Mouse (Mus musculus) midbrain, embryonic 15.5 days (tissue): ENCODE data around the gene Mmp9. TPM values are rescaled to one million over a fixed set of nuclear protein-coding genes. Genes with fewer than 3 reads are reported as not detected.

Experiments
- ATAC-seq: fragments of 200-750 bp; cut with Nextera tagmentation; replicated peaks from 2 replicates; pipeline ENCODE4 v1.8.0; 2017; ENCODE audit warnings: moderate TSS enrichment
- H3K27ac ChIP-seq: fragments of 300-500 bp; sonication (generic); 2 replicates; pipeline ENCODE4 v1.5.1; 2015; ENCODE audit warnings: mild to moderate bottlenecking, inconsistent platforms
- H3K27me3 ChIP-seq: fragments of 300-500 bp; sonication (generic); replicated peaks from 2 replicates; pipeline ENCODE4 v1.6.1; 2015; ENCODE audit warnings: inconsistent platforms
- H3K36me3 ChIP-seq: fragments of 300-500 bp; sonication (generic); replicated peaks from 2 replicates; pipeline ENCODE4 v1.6.1; 2015; ENCODE audit warnings: inconsistent platforms
- H3K4me1 ChIP-seq: fragments of 300-500 bp; sonication (generic); 2 replicates; pipeline ENCODE4 v1.6.1; 2015; ENCODE audit warnings: inconsistent platforms
- H3K4me2 ChIP-seq: fragments of 300-500 bp; sonication (generic); 2 replicates; pipeline ENCODE4 v1.6.1; 2015; ENCODE audit warnings: inconsistent platforms, mild to moderate bottlenecking, moderate library complexity
- H3K4me3 ChIP-seq: fragments of 300-500 bp; sonication (generic); 2 replicates; pipeline ENCODE4 v1.5.1; 2015; ENCODE audit warnings: mild to moderate bottlenecking, inconsistent platforms
- H3K9ac ChIP-seq: fragments of 300-500 bp; sonication (generic); 2 replicates; pipeline ENCODE4 v1.6.1; 2015; ENCODE audit warnings: mild to moderate bottlenecking, inconsistent platforms
- H3K9me3 ChIP-seq: fragments of 300-500 bp; sonication (generic); 2 replicates; pipeline ENCODE4 v1.6.1; 2016; ENCODE audit warnings: inconsistent platforms
- WGBS: fragments of 180-500 bp; shearing (Covaris S2); methylation state at CpG from one replicate; pipeline ENCODE4 v1.1.7; 2015; ENCODE audit warnings: mixed read lengths; 5-methylcytosine and 5-hydroxymethylcytosine counted together
- polyA plus RNA-seq: library from polyadenylated mRNA; unstranded; fragments of >200 nt; fragmentation: Nextera tagmentation; extraction: Ambion mirVana; gene quantifications from 2 replicates; pipeline ENCODE4 v1.2.1, GENCODE M21; 2015

Gene Mmp9
- polyA plus RNA-seq, 1 experiment from 2014 or later, result 34.3 TPM

- no peak overlapping the region for H3K9ac ChIP-seq
- no peaks in the 10 kb centered on the region for H3K27me3 ChIP-seq
- no peaks in the 10 kb centered on the region for H3K4me1 ChIP-seq
- 80% methylated on average over 6 of the region's 6 CpGs for WGBS
- H3K36me3 ChIP-seq, result peaks cover 15% of the 10 kb centered on the region
- no peaks in the 10 kb centered on the region for H3K9me3 ChIP-seq
- no peak overlapping the region for H3K27ac ChIP-seq
- H3K4me2 ChIP-seq, result no peak overlapping the region
- no peak overlapping the region for H3K4me3 ChIP-seq
- no peak for ATAC-seq
Observed at GRCm38 (mm10) chr2:164985962-164986361, 45.4 kb downstream of the Mmp9 start.

GRCm38 (mm10) chr2:164986371-164987027 lies 45.9 kb downstream of the Mmp9 start:
- Histone ChIP-seq H3K27me3 (no peaks in the 10 kb centered on the region), H3K4me1 (no peaks in the 10 kb centered on the region), H3K4me2 (no peak overlapping the region), H3K36me3 (peaks cover 14% of the 10 kb centered on the region), H3K9ac (no peak overlapping the region), H3K4me3 (no peak overlapping the region), H3K27ac (no peak overlapping the region), H3K9me3 (no peaks in the 10 kb centered on the region)
- no peak for ATAC-seq
- 74% methylated on average over 14 of the region's 14 CpGs for WGBS

GRCm38 (mm10) chr2:164988777-164989176 lies 48.2 kb downstream of the Mmp9 start:
- Histone ChIP-seq H3K4me1 (no peaks in the 10 kb centered on the region), H3K9ac (no peak overlapping the region), H3K36me3 (peaks cover 9% of the 10 kb centered on the region), H3K27ac (no peak overlapping the region), H3K27me3 (no peaks in the 10 kb centered on the region), H3K4me3 (no peak overlapping the region), H3K9me3 (no peaks in the 10 kb centered on the region), H3K4me2 (no peak overlapping the region)
- WGBS, result 58% methylated on average over 13 of the region's 13 CpGs
- no peak for ATAC-seq

GRCm38 (mm10) chr2:164991111-164991510 lies 50.5 kb downstream of the Mmp9 start:
- no peak overlapping the region for H3K4me3 ChIP-seq
- WGBS, result 78% methylated on average over 3 of the region's 3 CpGs
- no peaks in the 10 kb centered on the region for H3K9me3 ChIP-seq
- no peak for ATAC-seq
- no peak overlapping the region for H3K9ac ChIP-seq
- peaks cover 7% of the 10 kb centered on the region for H3K36me3 ChIP-seq
- H3K4me2 ChIP-seq, result no peak overlapping the region
- H3K27me3 ChIP-seq, result no peaks in the 10 kb centered on the region
- H3K4me1 ChIP-seq, result no peaks in the 10 kb centered on the region
- H3K27ac ChIP-seq, result no peak overlapping the region

GRCm38 (mm10) chr2:164991808-164992207 lies 51.2 kb downstream of the Mmp9 start:
- ATAC-seq, result no peak

GRCm38 (mm10) chr2:164994156-164994555 lies 53.6 kb downstream of the Mmp9 start:
- no peak for ATAC-seq
- WGBS, result 90% methylated on average over 11 of the region's 11 CpGs
- peaks cover 19% of the 10 kb centered on the region for H3K4me1 ChIP-seq

More at GRCm38 (mm10) chr2:164991808-164992207, 51.2 kb downstream of the Mmp9 start:
- Histone ChIP-seq H3K9ac (no peak overlapping the region), H3K27me3 (no peaks in the 10 kb centered on the region), H3K4me3 (no peak overlapping the region), H3K36me3 (peaks cover 3% of the 10 kb centered on the region; the same call in 1 of the 2 replicates), H3K27ac (no peak overlapping the region), H3K4me1 (no peaks in the 10 kb centered on the region), H3K4me2 (no peak overlapping the region), H3K9me3 (no peaks in the 10 kb centered on the region)
- WGBS, result 48% methylated on average over 10 of the region's 10 CpGs

GRCm38 (mm10) chr2:164994659-164995428 lies 54.3 kb downstream of the Mmp9 start:
- Histone ChIP-seq H3K27ac (no peak overlapping the region), H3K4me2 (no peak overlapping the region), H3K27me3 (no peaks in the 10 kb centered on the region), H3K4me1 (peaks cover 19% of the 10 kb centered on the region), H3K36me3 (peaks cover 5% of the 10 kb centered on the region; the same call in 1 of the 2 replicates), H3K4me3 (no peak overlapping the region), H3K9me3 (no peaks in the 10 kb centered on the region), H3K9ac (no peak overlapping the region)
- no peak for ATAC-seq
- 60% methylated on average over 21 of the region's 21 CpGs for whole genome bisulfite sequencing

More at GRCm38 (mm10) chr2:164994156-164994555, 53.6 kb downstream of the Mmp9 start:
- H3K36me3 ChIP-seq, result peaks cover 3% of the 10 kb centered on the region; the same call in 1 of the 2 replicates
- no peak overlapping the region for H3K4me3 ChIP-seq
- H3K27ac ChIP-seq, result no peak overlapping the region
- no peaks in the 10 kb centered on the region for H3K9me3 ChIP-seq
- no peak overlapping the region for H3K9ac ChIP-seq
- H3K27me3 ChIP-seq, result no peaks in the 10 kb centered on the region
- H3K4me2 ChIP-seq, result no peak overlapping the region

GRCm38 (mm10) chr2:164995976-164996375 lies 55.4 kb downstream of the Mmp9 start:
- Histone ChIP-seq H3K9me3 (no peaks in the 10 kb centered on the region), H3K27me3 (no peaks in the 10 kb centered on the region), H3K4me3 (no peak overlapping the region), H3K4me1 (peaks cover 19% of the 10 kb centered on the region), H3K27ac (no peak overlapping the region), H3K4me2 (no peak overlapping the region), H3K36me3 (peaks cover 15% of the 10 kb centered on the region; the same call in 1 of the 2 replicates), H3K9ac (no peak overlapping the region)
- WGBS, result 71% methylated on average over 11 of the region's 11 CpGs
- ATAC-seq, result no peak

- Histone ChIP-seq H3K27me3 (no peaks in the 10 kb centered on the region), H3K4me1 (peaks cover 19% of the 10 kb centered on the region), H3K4me3 (0 out of 2 replicates have a peak overlapping the region, but pooled peaks have one; percentile 2), H3K27ac (no peak overlapping the region), H3K9ac (0 out of 2 replicates have a peak overlapping the region, but pooled peaks have one; percentile 2), H3K4me2 (peak overlapping the region; percentile 31), H3K36me3 (peaks cover 25% of the 10 kb centered on the region), H3K9me3 (no peaks in the 10 kb centered on the region)
- no peak for ATAC-seq
- 11% methylated on average over 49 of the region's 49 CpGs for WGBS
Observed at GRCm38 (mm10) chr2:164996848-164997720, 56.5 kb downstream of the Mmp9 start.

GRCm38 (mm10) chr2:164997721-164998428 lies 57.3 kb downstream of the Mmp9 start:
- no peak for ATAC-seq
- 3% methylated on average over 51 of the region's 52 CpGs for WGBS
- Histone ChIP-seq H3K4me1 (peaks cover 19% of the 10 kb centered on the region), H3K27me3 (no peaks in the 10 kb centered on the region), H3K4me3 (0 out of 2 replicates have a peak overlapping the region, but pooled peaks have one; percentile 2), H3K9ac (0 out of 2 replicates have a peak overlapping the region, but pooled peaks have one; percentile 2), H3K27ac (no peak overlapping the region), H3K36me3 (peaks cover 31% of the 10 kb centered on the region), H3K4me2 (peak overlapping the region; percentile 31), H3K9me3 (no peaks in the 10 kb centered on the region)

- 91% methylated on average over 13 of the region's 13 CpGs for WGBS
- H3K27ac ChIP-seq, result no peak overlapping the region
- peaks cover 60% of the 10 kb centered on the region for H3K36me3 ChIP-seq
- no peak overlapping the region for H3K4me2 ChIP-seq
- ATAC-seq, result no peak
- no peak overlapping the region for H3K4me3 ChIP-seq
- H3K9me3 ChIP-seq, result no peaks in the 10 kb centered on the region
- H3K4me1 ChIP-seq, result peaks cover 19% of the 10 kb centered on the region
- no peak overlapping the region for H3K9ac ChIP-seq
- H3K27me3 ChIP-seq, result no peaks in the 10 kb centered on the region
Observed at GRCm38 (mm10) chr2:165001958-165002357, 61.4 kb downstream of the Mmp9 start.
